Mouse (Mus musculus) bone marrow macrophage, adult 2 months (primary cell): ENCODE data around the gene Cfap69.

Experiments used
- CTCF ChIP-seq: IDR thresholded peaks from 2 replicates; pipeline ENCODE4 v1.5.1; 2012; ENCODE audit warnings: low read depth, mild to moderate bottlenecking, low read length, moderate library complexity
- POLR2A ChIP-seq: IDR thresholded peaks from 2 replicates; pipeline ENCODE4 v1.6.1; 2012; ENCODE audit warnings: mild to moderate bottlenecking, low read depth, low read length, borderline replicate concordance

DNA sequence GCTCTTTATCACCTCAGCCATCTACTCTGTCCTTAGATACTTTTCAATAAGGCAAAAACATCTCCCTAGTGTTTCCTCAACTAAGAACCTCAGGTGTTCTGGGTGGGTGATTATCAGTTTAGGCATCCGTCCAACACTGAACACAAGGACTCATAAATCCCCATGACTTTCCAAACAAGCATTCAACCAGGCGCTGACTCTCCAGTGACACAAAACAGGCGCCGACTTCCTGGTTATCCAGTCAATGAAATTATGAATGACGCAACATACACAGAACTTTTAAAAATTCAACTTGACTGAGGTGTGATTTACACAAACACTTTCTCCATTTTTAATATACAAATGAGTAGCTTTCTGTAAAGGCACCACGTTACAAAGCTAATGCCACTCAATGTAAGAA, 24.2 kb upstream of the Cfap69 start:
- TF ChIP-seq POLR2A (no peak), CTCF (no peak)
